Mouse (Mus musculus): ENCODE measurements around the gene Rab1a.
"Not testable (repeated sequence)": the region's sequence is repeated elsewhere in the genome, so short reads cannot be mapped to it uniquely, and the experiment has no call there.

The Rab1a gene

GRCm38 (mm10) chr11:20221671-20222070 is 20.4 kb downstream of the Rab1a start:
- DNase-seq, result not testable (repeated sequence)

- no peak for DNase-seq
These were observed 23.0 kb downstream of the Rab1a start for GRCm38 (mm10) chr11:20224196-20224595.

GRCm38 (mm10) chr11:20225938-20226337 is 24.7 kb downstream of the Rab1a start:
- DNase-seq, result no peak

- DNase-seq, result no peak
These were observed 27.4 kb downstream of the Rab1a start for GRCm38 (mm10) chr11:20228666-20229065.

- DNase-seq, result no peak
These were observed 28.1 kb downstream of the Rab1a start for GRCm38 (mm10) chr11:20229311-20229710.

- no peak for DNase-seq
These were observed 29.1 kb downstream of the Rab1a start for GRCm38 (mm10) chr11:20230286-20230685.

- DNase-seq, result no peak
These were observed 30.1 kb downstream of the Rab1a start for GRCm38 (mm10) chr11:20231128-20231878.

- DNase-seq, result no peak
These were observed 31.0 kb downstream of the Rab1a start for GRCm38 (mm10) chr11:20232016-20232755.

- no peak for DNase-seq
These were observed 33.0 kb downstream of the Rab1a start for GRCm38 (mm10) chr11:20234233-20234632.

- DNase-seq, result no peak
These were observed 35.8 kb downstream of the Rab1a start for GRCm38 (mm10) chr11:20237018-20237417.

- DNase-seq, result no peak
These were observed 36.7 kb downstream of the Rab1a start for GRCm38 (mm10) chr11:20237976-20238375.

- no peak for DNase-seq
These were observed 38.1 kb downstream of the Rab1a start for GRCm38 (mm10) chr11:20239279-20239861.

- DNase-seq, result no peak
These were observed 39.1 kb downstream of the Rab1a start for GRCm38 (mm10) chr11:20240331-20240730.

- DNase-seq, result no peak
These were observed 40.1 kb downstream of the Rab1a start for GRCm38 (mm10) chr11:20241311-20241710.

GRCm38 (mm10) chr11:20242366-20243056 is 41.3 kb downstream of the Rab1a start:
- no peak for DNase-seq

- DNase-seq, result no peak
These were observed 42.1 kb downstream of the Rab1a start for GRCm38 (mm10) chr11:20243214-20243913.

GRCm38 (mm10) chr11:20244336-20245290 is 43.4 kb downstream of the Rab1a start:
- DNase-seq, result no peak

GRCm38 (mm10) chr11:20245316-20245715 is 44.1 kb downstream of the Rab1a start:
- no peak for DNase-seq

GRCm38 (mm10) chr11:20246616-20247015 is 45.4 kb downstream of the Rab1a start:
- no peak for DNase-seq

GRCm38 (mm10) chr11:20247146-20247855 is 46.1 kb downstream of the Rab1a start:
- DNase-seq, result no peak

- no peak for DNase-seq
These were observed 47.0 kb downstream of the Rab1a start for GRCm38 (mm10) chr11:20248277-20248676.

Data from cerebellum, adult 11 months (tissue).